Mouse (Mus musculus) cortical plate, adult 2 months (tissue): ENCODE measurements around the gene Naaa. TPM values are rescaled to one million over a fixed set of nuclear protein-coding genes. Genes with fewer than 3 reads are reported as not detected.

ENCODE experiments used
- H3K27ac ChIP-seq: fragments of 200-500 bp; 2 replicates; pipeline ENCODE4 v1.5.1; 2012; ENCODE audit warnings: low read length, control low read depth, inconsistent platforms; ENCODE audit not compliant: insufficient read depth
- H3K4me1 ChIP-seq: fragments of 200-500 bp; 2 replicates; pipeline ENCODE4 v1.6.1; 2011; ENCODE audit warnings: low read length; ENCODE audit not compliant: control insufficient read depth, insufficient read depth
- H3K4me3 ChIP-seq: fragments of 200-500 bp; 2 replicates; pipeline ENCODE4 v1.5.1; 2011; ENCODE audit warnings: mild to moderate bottlenecking, low read length, control low read depth; ENCODE audit not compliant: insufficient read depth
- CTCF ChIP-seq: fragments of 200-500 bp; IDR thresholded peaks from 2 replicates; pipeline ENCODE4 v1.5.1; 2011; ENCODE audit warnings: mild to moderate bottlenecking, control low read depth, low read length; ENCODE audit not compliant: insufficient read depth; ENCODE audit errors: extremely low read depth
- POLR2A ChIP-seq: fragments of 200-500 bp; IDR thresholded peaks from 2 replicates; pipeline ENCODE4 v1.6.1; 2011; ENCODE audit warnings: mild to moderate bottlenecking, low read length, control low read depth; ENCODE audit not compliant: insufficient read depth; ENCODE audit errors: extremely low read depth
- polyA plus RNA-seq: library from polyadenylated mRNA; depleted of rRNA; stranded (reverse); fragments of >200 nt; gene quantifications from 2 replicates; pipeline ENCODE4 v1.2.3, GENCODE M21; 2012; rRNA removed

Gene Naaa
- 48.7 and 50.7 TPM in 2 replicates for polyA plus RNA-seq

- Histone ChIP-seq H3K27ac (peak within 1 kb of the TSS; percentile 53; the same call in 1 of the 2 replicates), H3K4me1 (no peaks in the 10 kb centered on the region; the same call in 1 of the 2 replicates), H3K4me3 (peak within 1 kb of the TSS; percentile 77)
- TF ChIP-seq CTCF (0 out of 2 replicates have a peak, but pooled peaks have one; percentile 5), POLR2A (peak; percentile 42; the same call in 1 of the 2 replicates)
Observed at GRCm38 (mm10) chr5:92277437-92278394, at the start of gene Naaa. TSS of gene Naaa (minus strand) at chr5:92278170.

- Histone ChIP-seq H3K27ac (no peak overlapping the region), H3K4me1 (no peaks in the 10 kb centered on the region), H3K4me3 (no peak overlapping the region)
- TF ChIP-seq CTCF = no peak
- TF ChIP-seq POLR2A = no peak
Observed at GRCm38 (mm10) chr5:92327367-92327766, 49.4 kb upstream of the Naaa start.

- Histone ChIP-seq H3K27ac (no peak overlapping the region), H3K4me3 (no peak overlapping the region), H3K4me1 (no peaks in the 10 kb centered on the region)
- TF ChIP-seq POLR2A (no peak), CTCF (no peak)
Observed at GRCm38 (mm10) chr5:92323264-92323663, 45.3 kb upstream of the Naaa start.

- no peak overlapping the region for H3K27ac ChIP-seq
- TF ChIP-seq POLR2A = no peak
- TF ChIP-seq CTCF = no peak
Observed at GRCm38 (mm10) chr5:92322612-92323011, 44.6 kb upstream of the Naaa start.

DNA sequence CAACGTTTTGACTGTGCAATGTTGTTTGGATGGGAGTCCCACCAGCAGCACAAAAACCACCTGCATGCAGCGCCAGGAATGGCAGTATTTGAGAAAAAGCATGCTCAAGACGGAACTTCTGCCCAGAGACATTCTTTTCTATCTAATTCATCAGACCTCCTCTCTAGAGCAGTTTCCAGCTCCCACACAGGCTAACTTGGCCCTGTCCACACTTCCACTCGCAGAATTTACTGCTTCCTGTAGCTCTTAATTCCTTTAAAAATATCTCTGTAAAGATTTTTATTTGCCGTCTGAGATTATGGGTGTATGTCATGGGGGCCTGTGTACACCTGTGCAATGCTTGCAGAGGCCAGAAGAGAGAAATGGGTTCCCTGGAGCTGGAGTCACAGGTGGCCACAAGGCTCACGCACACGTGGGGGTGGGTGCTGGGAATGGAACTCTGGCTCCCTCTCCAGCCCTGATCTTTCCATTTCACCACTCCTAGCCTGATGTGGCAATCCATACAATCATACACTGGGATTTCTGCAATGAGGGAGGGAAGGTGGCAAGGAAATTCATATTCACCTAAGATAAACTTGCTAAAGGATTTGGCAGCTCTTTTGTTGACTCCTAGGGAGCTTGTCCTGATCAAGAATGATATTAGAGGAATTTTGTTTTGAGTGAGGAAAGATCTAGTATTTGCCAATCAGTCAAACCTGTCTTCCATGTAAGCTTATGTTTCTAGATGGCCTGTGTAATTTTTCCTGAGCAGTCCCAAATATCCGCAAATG is 43.8 kb upstream of the Naaa start:
- H3K27ac ChIP-seq = no peak overlapping the region
- TF ChIP-seq CTCF (no peak), POLR2A (no peak)
- no peak overlapping the region for H3K4me3 ChIP-seq
- H3K4me1 ChIP-seq = no peaks in the 10 kb centered on the region

More at GRCm38 (mm10) chr5:92322612-92323011, 44.6 kb upstream of the Naaa start:
- Histone ChIP-seq H3K4me3 (no peak overlapping the region), H3K4me1 (no peaks in the 10 kb centered on the region)

- no peak for TF ChIP-seq CTCF
- no peak overlapping the region for H3K4me3 ChIP-seq
- no peak overlapping the region for H3K27ac ChIP-seq
- H3K4me1 ChIP-seq = no peaks in the 10 kb centered on the region
Observed at GRCm38 (mm10) chr5:92318596-92318995, 40.6 kb upstream of the Naaa start.

DNA sequence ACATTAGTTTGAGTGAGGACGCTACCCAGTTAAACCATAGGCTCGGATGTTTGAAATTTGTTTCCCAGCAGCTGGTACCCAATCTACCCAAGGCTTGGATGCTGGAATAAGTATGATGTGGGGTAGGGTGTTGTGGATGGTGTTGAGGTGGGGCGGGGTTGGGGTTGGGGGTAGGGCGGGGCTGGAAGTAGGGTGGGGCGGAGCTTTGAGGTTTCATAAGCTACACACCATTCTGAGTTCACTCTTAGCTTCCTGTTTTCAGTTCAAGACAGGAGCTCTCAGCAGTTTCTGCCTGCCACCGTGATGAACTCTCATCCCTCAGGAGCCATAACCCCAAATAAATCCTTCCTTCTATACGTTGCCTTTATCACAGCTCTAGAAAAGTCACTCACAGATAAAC is 40.1 kb upstream of the Naaa start:
- TF ChIP-seq CTCF = no peak
- TF ChIP-seq POLR2A = no peak
- Histone ChIP-seq H3K27ac (no peak overlapping the region), H3K4me1 (no peaks in the 10 kb centered on the region), H3K4me3 (no peak overlapping the region)

DNA sequence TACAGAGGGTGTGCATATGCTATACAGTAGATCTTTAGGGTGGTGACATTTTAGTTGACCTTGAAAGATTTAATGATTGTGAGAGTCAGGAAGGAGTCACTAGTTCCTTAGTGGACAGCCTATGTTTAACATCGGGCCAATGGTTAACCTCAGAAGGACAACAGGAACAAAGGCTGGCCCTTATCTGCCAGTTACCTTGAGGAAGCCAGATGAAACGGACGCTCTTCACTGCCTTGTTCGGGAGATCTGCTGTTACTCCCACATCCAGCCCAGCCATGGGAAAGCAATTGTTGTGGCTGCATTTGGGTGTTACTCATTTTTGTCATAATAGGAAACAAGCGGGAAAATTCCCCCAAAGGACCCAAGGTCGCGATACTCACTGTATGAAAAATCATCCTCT is 35.8 kb upstream of the Naaa start:
- peaks cover 1% of the 10 kb centered on the region; the same call in 1 of the 2 replicates for H3K4me1 ChIP-seq
- no peak overlapping the region for H3K27ac ChIP-seq
- no peak for TF ChIP-seq POLR2A
- TF ChIP-seq CTCF = no peak
- H3K4me3 ChIP-seq = no peak overlapping the region

DNA sequence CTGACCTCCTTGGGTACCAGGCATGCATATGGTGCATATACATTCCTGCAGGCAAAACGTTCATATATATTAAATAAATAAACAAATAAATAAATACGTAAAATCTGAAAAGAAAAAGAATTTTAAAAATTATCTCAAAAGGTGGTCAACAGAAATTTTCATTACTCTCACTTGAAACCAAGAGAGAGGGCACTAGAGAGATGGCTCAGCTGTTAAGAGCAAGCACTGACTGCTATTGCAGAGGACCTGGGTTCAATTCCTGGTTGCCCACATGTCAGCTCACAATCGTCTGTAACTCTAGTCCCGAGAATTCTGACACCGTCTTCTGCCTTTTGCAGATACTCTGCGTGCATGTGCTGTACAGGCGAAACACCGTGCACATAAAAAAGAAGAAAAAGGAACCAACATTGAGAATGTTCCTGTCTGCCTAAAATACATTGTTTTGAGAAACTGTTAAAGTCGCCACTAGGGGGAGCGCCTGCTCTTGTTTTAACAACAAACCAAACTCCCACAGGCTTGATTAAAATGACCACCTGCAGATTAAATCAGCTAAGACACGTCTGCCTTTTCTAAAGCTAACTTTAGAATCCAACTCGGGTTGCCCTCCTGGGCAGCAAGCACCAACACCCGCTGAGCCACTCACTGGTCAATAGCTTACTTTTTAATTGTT is 34.2 kb upstream of the Naaa start:
- Histone ChIP-seq H3K27ac (no peak overlapping the region), H3K4me3 (no peak overlapping the region), H3K4me1 (peaks cover 4% of the 10 kb centered on the region; the same call in 1 of the 2 replicates)
- peak; percentile 52; the same call in 1 of the 2 replicates for TF ChIP-seq CTCF
- TF ChIP-seq POLR2A = no peak

DNA sequence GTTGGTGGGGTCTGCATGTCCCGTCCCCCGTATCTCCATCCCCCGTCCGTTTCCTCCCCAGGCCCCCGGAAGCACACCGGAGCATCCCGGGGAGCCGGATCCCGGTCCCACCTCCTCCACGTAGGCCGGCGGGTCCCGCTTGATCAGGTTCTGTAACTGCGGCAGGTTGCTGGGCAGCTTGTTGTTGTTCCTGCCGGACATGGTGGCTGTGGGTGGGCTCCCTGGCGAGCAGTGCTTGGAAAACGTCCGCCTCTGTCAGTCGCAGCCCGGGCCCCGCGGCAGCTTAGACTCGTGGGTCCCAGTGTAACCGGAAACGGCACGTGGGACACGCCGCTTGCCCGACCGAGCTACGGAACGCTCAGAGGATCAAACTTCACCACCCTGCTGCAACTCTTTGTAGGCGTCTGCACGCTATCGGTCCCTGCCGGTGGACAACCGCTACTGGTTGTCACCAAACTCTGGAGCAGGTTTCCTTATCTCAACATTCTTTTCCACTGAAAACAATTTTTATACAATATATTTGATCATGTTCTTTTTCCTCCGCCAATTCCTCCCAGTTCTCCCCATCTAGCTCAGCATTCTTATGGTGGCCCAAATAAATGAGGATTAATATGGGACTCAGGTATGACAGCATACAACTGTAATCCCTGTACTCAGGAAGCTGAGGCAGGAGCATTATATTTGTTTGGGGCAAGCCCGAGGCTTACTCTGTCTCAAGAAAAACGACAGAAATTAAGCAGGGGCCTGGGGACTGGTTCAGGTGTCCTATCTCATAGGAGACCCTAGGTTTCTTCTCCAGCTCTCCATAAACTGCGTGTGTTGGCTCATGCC is 31.9 kb upstream of the Naaa start, which contains the start of gene Sdad1:
Gene Sdad1 (minus strand): TSS at position 799 of the 831 bp plus-strand sequence.
- Histone ChIP-seq H3K4me3 (peak within 1 kb of the TSS; percentile 78), H3K4me1 (peaks cover 4% of the 10 kb centered on the region), H3K27ac (no peak within 1 kb of the TSS)
- TF ChIP-seq CTCF = peak; percentile 44
- TF ChIP-seq POLR2A = peak; percentile 40; the same call in 1 of the 2 replicates
